In the genomic region with DNA sequence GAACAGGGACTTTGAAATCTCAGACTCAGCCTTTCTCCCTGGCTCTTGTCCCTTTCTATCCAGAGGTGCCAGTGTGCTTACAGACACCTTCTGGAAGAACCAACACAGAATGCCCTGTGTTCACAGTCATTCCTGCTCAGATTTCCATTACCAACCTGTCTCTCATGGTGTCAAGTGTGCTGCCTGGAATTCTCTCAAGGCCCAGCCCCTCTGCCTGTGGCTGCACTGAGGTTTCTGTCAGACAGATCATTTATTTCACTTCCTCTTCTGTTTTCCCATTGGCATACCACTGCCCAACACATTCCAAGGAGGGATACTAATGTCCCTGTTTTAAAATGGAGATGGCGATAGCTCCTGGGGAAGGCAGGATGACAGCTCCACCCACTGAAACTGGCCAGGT, we compare ENCODE assay signal across 19 mouse cellular contexts.
"Had no signal": no experiment of that assay in that cellular context is flagged by ENCODE, and none has a peak within 500 bp of the region (broad histone marks: within the 10 kb centered on the region; RNA-seq: fewer than 3 reads in every experiment).

No protein-coding gene starts in this region.

- H3K36me3 ChIP-seq: midbrain, embryonic 10.5 days; neural tube, embryonic 13.5 days; neural tube, embryonic 15.5 days had no signal

- H3K4me2 ChIP-seq: lung, embryonic 14.5 days; neural tube, embryonic 13.5 days; neural tube, embryonic 15.5 days had no signal

- H3K27ac ChIP-seq: liver, embryonic 14.5 days; midbrain, embryonic 10.5 days; neural tube, embryonic 13.5 days; neural tube, embryonic 15.5 days had no signal

- H3K4me1 ChIP-seq: neural tube, embryonic 13.5 days had no signal

- ATAC-seq: midbrain, embryonic 16.5 days had no signal

- H3K9me3 ChIP-seq: midbrain, embryonic 10.5 days; neural tube, embryonic 13.5 days; neural tube, embryonic 15.5 days had no signal

- H3K4me3 ChIP-seq: midbrain, embryonic 10.5 days; myocyte; neural tube, embryonic 13.5 days; neural tube, embryonic 15.5 days had no signal

- H3K9ac ChIP-seq: liver, embryonic 14.5 days; lung, embryonic 14.5 days; neural tube, embryonic 13.5 days; neural tube, embryonic 15.5 days had no signal

- H3K27me3 ChIP-seq: neural tube, embryonic 13.5 days; neural tube, embryonic 15.5 days had no signal

- DNase-seq: lung, adult 18-20 months; lung, embryonic 14.5 days; lung, postnatal 10 days; lung, postnatal 4 days; midbrain, embryonic 14.5 days; retina, postnatal 1 day; right cerebral cortex, adult 18-20 months; right cerebral cortex, postnatal 25 days; right cerebral cortex, postnatal 4 days; spleen, adult 18-20 months; thymus, adult 18-20 months; thymus, postnatal 14 days; thymus, postnatal 36 days had no signal
